Mouse (Mus musculus) thymus, adult 18-20 months (tissue): ENCODE measurements around the gene Actr2.
"Not testable (repeated sequence)": the region's sequence is repeated elsewhere in the genome, so short reads cannot be mapped to it uniquely, and the experiment has no call there.

Experiments
- DNase-seq, 2 experiments: peaks; one replicate each; pipeline ENCODE4 v3.0.0; 2022; ENCODE audit warnings: mixed read lengths in 2 of 2

Actr2 gene

GRCm38 (mm10) chr11:20045586-20045985 is 67.1 kb downstream of the Actr2 start:
- DNase-seq = no peak

- no peak for DNase-seq
Observed at GRCm38 (mm10) chr11:20043256-20043655, 69.5 kb downstream of the Actr2 start.

GRCm38 (mm10) chr11:20042106-20042505 is 70.6 kb downstream of the Actr2 start:
- no peak for DNase-seq

GRCm38 (mm10) chr11:20041164-20041920 is 71.4 kb downstream of the Actr2 start:
- DNase-seq = peak in 1 of 2 experiments; percentile 12

- DNase-seq = no peak
Observed at GRCm38 (mm10) chr11:20038723-20039122, 74.0 kb downstream of the Actr2 start.

GRCm38 (mm10) chr11:20037739-20038138 is 75.0 kb downstream of the Actr2 start:
- no peak for DNase-seq

- no peak for DNase-seq
Observed at GRCm38 (mm10) chr11:20035972-20036371, 76.7 kb downstream of the Actr2 start.

GRCm38 (mm10) chr11:20035343-20035928 is 77.3 kb downstream of the Actr2 start:
- DNase-seq = peak in 1 of 2 experiments; percentile 28

GRCm38 (mm10) chr11:20034337-20034947 is 78.3 kb downstream of the Actr2 start:
- DNase-seq = no peak

GRCm38 (mm10) chr11:20033541-20034160 is 79.1 kb downstream of the Actr2 start:
- no peak for DNase-seq

GRCm38 (mm10) chr11:20031536-20031935 is 81.2 kb downstream of the Actr2 start:
- no peak for DNase-seq

GRCm38 (mm10) chr11:20030973-20031372 is 81.7 kb downstream of the Actr2 start:
- DNase-seq = not testable (repeated sequence)

GRCm38 (mm10) chr11:20029014-20029413 is 83.7 kb downstream of the Actr2 start:
- DNase-seq = no peak

GRCm38 (mm10) chr11:20028396-20028795 is 84.3 kb downstream of the Actr2 start:
- DNase-seq = no peak

- no peak for DNase-seq
Observed at GRCm38 (mm10) chr11:20027719-20028118, 85.0 kb downstream of the Actr2 start.

- no peak for DNase-seq
Observed at GRCm38 (mm10) chr11:20025899-20026298, 86.8 kb downstream of the Actr2 start.

GRCm38 (mm10) chr11:20022911-20023482 is 89.7 kb downstream of the Actr2 start:
- no peak for DNase-seq

- no peak for DNase-seq
Observed at GRCm38 (mm10) chr11:20022462-20022861, 90.3 kb downstream of the Actr2 start.

- no peak for DNase-seq
Observed at GRCm38 (mm10) chr11:20020720-20021119, 92.0 kb downstream of the Actr2 start.

GRCm38 (mm10) chr11:20018905-20019304 is 93.8 kb downstream of the Actr2 start:
- no peak for DNase-seq

GRCm38 (mm10) chr11:20017937-20018336 is 94.8 kb downstream of the Actr2 start:
- DNase-seq = no peak

GRCm38 (mm10) chr11:20013366-20013765 is 99.3 kb downstream of the Actr2 start:
- DNase-seq = no peak
